Mouse (Mus musculus): Measurements from ENCODE around the gene Nwd2. TPM values are rescaled to one million over a fixed set of nuclear protein-coding genes. Genes with fewer than 3 reads are reported as not detected.

The Nwd2 gene
- polyA plus RNA-seq, 1 experiment, result not detected

- Histone ChIP-seq H3K36me3 (replicated peaks; ENCODE audit: low read length) (no peaks in the 10 kb centered on the region), H3K4me1 (0 out of 2 replicates have a peak, but pooled peaks cover 3% of the 10 kb centered on the region), H3K4me3 (replicated peaks) (no peak overlapping the region), H3K9me3 (no peaks in the 10 kb centered on the region), H3K27me3 (replicated peaks) (no peaks in the 10 kb centered on the region)
- TF ChIP-seq GATA1 (IDR thresholded peaks at IDR 0.05; ENCODE audit: borderline replicate concordance, low read length) (no peak), FLI1 (IDR thresholded peaks at IDR 0.05; ENCODE audit: low read length) (no peak)
Observed at GRCm38 (mm10) chr5:63837115-63837514, 188.2 kb downstream of the Nwd2 start.

GRCm38 (mm10) chr5:63837851-63838250 is 188.9 kb downstream of the Nwd2 start:
- H3K36me3 ChIP-seq (replicated peaks; ENCODE audit: low read length), result no peaks in the 10 kb centered on the region
- no peaks in the 10 kb centered on the region for H3K27me3 ChIP-seq (replicated peaks)
- TF ChIP-seq GATA1 (IDR thresholded peaks at IDR 0.05; ENCODE audit: borderline replicate concordance, low read length) (no peak), FLI1 (IDR thresholded peaks at IDR 0.05; ENCODE audit: low read length) (no peak)
- no peak overlapping the region for H3K4me3 ChIP-seq (replicated peaks)
- 0 out of 2 replicates have a peak, but pooled peaks cover 3% of the 10 kb centered on the region for H3K4me1 ChIP-seq
- no peaks in the 10 kb centered on the region for H3K9me3 ChIP-seq

GRCm38 (mm10) chr5:63839801-63840416 is 191.0 kb downstream of the Nwd2 start:
- H3K4me1 ChIP-seq, result 0 out of 2 replicates have a peak, but pooled peaks cover 3% of the 10 kb centered on the region
- TF ChIP-seq FLI1 (IDR thresholded peaks at IDR 0.05; ENCODE audit: low read length), result no peak
- TF ChIP-seq GATA1 (IDR thresholded peaks at IDR 0.05; ENCODE audit: borderline replicate concordance, low read length), result no peak
- H3K27me3 ChIP-seq (replicated peaks), result no peaks in the 10 kb centered on the region
- peaks cover 8% of the 10 kb centered on the region for H3K9me3 ChIP-seq
- no peaks in the 10 kb centered on the region for H3K36me3 ChIP-seq (replicated peaks; ENCODE audit: low read length)
- H3K4me3 ChIP-seq (replicated peaks), result no peak overlapping the region

GRCm38 (mm10) chr5:63847080-63847479 is 198.2 kb downstream of the Nwd2 start:
- H3K4me3 ChIP-seq (replicated peaks), result no peak overlapping the region
- no peaks in the 10 kb centered on the region for H3K4me1 ChIP-seq
- no peaks in the 10 kb centered on the region for H3K27me3 ChIP-seq (replicated peaks)
- peaks cover 25% of the 10 kb centered on the region for H3K9me3 ChIP-seq
- no peaks in the 10 kb centered on the region for H3K36me3 ChIP-seq (replicated peaks; ENCODE audit: low read length)
- TF ChIP-seq GATA1 (IDR thresholded peaks at IDR 0.05; ENCODE audit: borderline replicate concordance, low read length), result no peak
- no peak for TF ChIP-seq FLI1 (IDR thresholded peaks at IDR 0.05; ENCODE audit: low read length)

GRCm38 (mm10) chr5:63847541-63848226 is 198.8 kb downstream of the Nwd2 start:
- TF ChIP-seq GATA1 (IDR thresholded peaks at IDR 0.05; ENCODE audit: borderline replicate concordance, low read length) (no peak), FLI1 (IDR thresholded peaks at IDR 0.05; ENCODE audit: low read length) (no peak)
- peaks cover 25% of the 10 kb centered on the region for H3K9me3 ChIP-seq
- no peaks in the 10 kb centered on the region for H3K36me3 ChIP-seq (replicated peaks; ENCODE audit: low read length)
- H3K4me3 ChIP-seq (replicated peaks), result no peak overlapping the region
- H3K4me1 ChIP-seq, result no peaks in the 10 kb centered on the region
- H3K27me3 ChIP-seq (replicated peaks), result no peaks in the 10 kb centered on the region

- TF ChIP-seq GATA1 (IDR thresholded peaks at IDR 0.05; ENCODE audit: borderline replicate concordance, low read length) (no peak), FLI1 (IDR thresholded peaks at IDR 0.05; ENCODE audit: low read length) (no peak)
- Histone ChIP-seq H3K4me1 (no peaks in the 10 kb centered on the region), H3K4me3 (replicated peaks) (no peak overlapping the region), H3K36me3 (replicated peaks; ENCODE audit: low read length) (no peaks in the 10 kb centered on the region), H3K9me3 (no peaks in the 10 kb centered on the region), H3K27me3 (replicated peaks) (no peaks in the 10 kb centered on the region)
Observed at GRCm38 (mm10) chr5:63858901-63859300, 210.0 kb downstream of the Nwd2 start.

Other genes starting within 250 kb of the Nwd2 start
- 1.2 TPM in 1 of 2 replicates, not detected in the other for gene 0610040J01Rik, start 163.3 kb downstream of the Nwd2 start, polyA plus RNA-seq (2012; ENCODE audit: insufficient read depth, low replicate concordance)

Measured in megakaryocyte, embryonic 14.5 days (primary cell).